Mouse (Mus musculus): ENCODE measurements around the gene Anxa9. TPM values are rescaled to one million over a fixed set of nuclear protein-coding genes. Genes with fewer than 3 reads are reported as not detected.

The Anxa9 gene
- polyA plus RNA-seq, 1 experiment from 2014 or later: 6.7 TPM

- 80% methylated on average over 4 of the region's 4 CpGs for WGBS
- Histone ChIP-seq H3K27ac (ENCODE audit: low read depth, low read length) (no peak overlapping the region), H3K4me3 (ENCODE audit: low read depth, low read length) (no peak overlapping the region), H3K4me2 (no peak overlapping the region), H3K4me1 (replicated peaks; ENCODE audit: control insufficient read depth, insufficient read depth, low read length) (no peaks in the 10 kb centered on the region; the same call in 1 of the 2 replicates), H3K36me3 (ENCODE audit: control insufficient read depth, insufficient read depth, low read length) (peaks cover 4% of the 10 kb centered on the region), H3K27me3 (replicated peaks; ENCODE audit: control insufficient read depth, insufficient read depth, low read length) (no peaks in the 10 kb centered on the region), H3K9ac (ENCODE audit: low read depth, low read length) (no peak overlapping the region), H3K9me3 (ENCODE audit: control insufficient read depth, low read length) (no peaks in the 10 kb centered on the region)
- DNase-seq (ENCODE audit: low spot score): no peak
- ATAC-seq (replicated peaks; ENCODE audit: low FRiP score): no peak
Measured at GRCm38 (mm10) chr3:95306244-95306643, 732 bp downstream of the Anxa9 start.

GRCm38 (mm10) chr3:95301204-95301796, 5.7 kb downstream of the Anxa9 start:
- H3K9ac ChIP-seq (ENCODE audit: low read depth, low read length): no peak overlapping the region
- H3K36me3 ChIP-seq (ENCODE audit: control insufficient read depth, insufficient read depth, low read length): peaks cover 4% of the 10 kb centered on the region
- H3K4me1 ChIP-seq (replicated peaks; ENCODE audit: control insufficient read depth, insufficient read depth, low read length): no peaks in the 10 kb centered on the region; the same call in 1 of the 2 replicates
- no peak overlapping the region for H3K27ac ChIP-seq (ENCODE audit: low read depth, low read length)
- DNase-seq (ENCODE audit: low spot score) (no peak), ATAC-seq (replicated peaks; ENCODE audit: low FRiP score) (no peak)
- no peak overlapping the region for H3K4me2 ChIP-seq
- WGBS: 82% methylated on average over 3 of the region's 3 CpGs
- H3K27me3 ChIP-seq (replicated peaks; ENCODE audit: control insufficient read depth, insufficient read depth, low read length): no peaks in the 10 kb centered on the region
- no peaks in the 10 kb centered on the region for H3K9me3 ChIP-seq (ENCODE audit: control insufficient read depth, low read length)
- no peak overlapping the region for H3K4me3 ChIP-seq (ENCODE audit: low read depth, low read length)

- DNase-seq (ENCODE audit: low spot score): no peak
- Histone ChIP-seq H3K4me2 (no peak overlapping the region), H3K9me3 (ENCODE audit: control insufficient read depth, low read length) (no peaks in the 10 kb centered on the region), H3K27me3 (replicated peaks; ENCODE audit: control insufficient read depth, insufficient read depth, low read length) (no peaks in the 10 kb centered on the region), H3K27ac (ENCODE audit: low read depth, low read length) (no peak overlapping the region), H3K4me3 (ENCODE audit: low read depth, low read length) (no peak overlapping the region), H3K36me3 (ENCODE audit: control insufficient read depth, insufficient read depth, low read length) (peaks cover 6% of the 10 kb centered on the region; the same call in 1 of the 2 replicates), H3K9ac (ENCODE audit: low read depth, low read length) (no peak overlapping the region), H3K4me1 (replicated peaks; ENCODE audit: control insufficient read depth, insufficient read depth, low read length) (peaks cover 12% of the 10 kb centered on the region)
- ATAC-seq (replicated peaks; ENCODE audit: low FRiP score): no peak
- 59% methylated on average over 7 of the region's 7 CpGs for WGBS
Measured at GRCm38 (mm10) chr3:95298018-95298417, 9.0 kb downstream of the Anxa9 start.

- Histone ChIP-seq H3K4me1 (replicated peaks; ENCODE audit: control insufficient read depth, insufficient read depth, low read length) (peaks cover 12% of the 10 kb centered on the region), H3K4me3 (ENCODE audit: low read depth, low read length) (no peak overlapping the region), H3K9me3 (ENCODE audit: control insufficient read depth, low read length) (no peaks in the 10 kb centered on the region), H3K27ac (ENCODE audit: low read depth, low read length) (no peak overlapping the region), H3K27me3 (replicated peaks; ENCODE audit: control insufficient read depth, insufficient read depth, low read length) (no peaks in the 10 kb centered on the region), H3K36me3 (ENCODE audit: control insufficient read depth, insufficient read depth, low read length) (peaks cover 11% of the 10 kb centered on the region; the same call in 1 of the 2 replicates), H3K9ac (ENCODE audit: low read depth, low read length) (no peak overlapping the region), H3K4me2 (no peak overlapping the region)
- ATAC-seq (replicated peaks; ENCODE audit: low FRiP score): 0 out of 2 replicates have a peak, but pooled peaks have one; percentile 30
- no peak for DNase-seq (ENCODE audit: low spot score)
- 19% methylated on average over 5 of the region's 5 CpGs for WGBS
Measured at GRCm38 (mm10) chr3:95296103-95296469, 10.9 kb downstream of the Anxa9 start.

- WGBS: 78% methylated on average over 11 of the region's 11 CpGs
- peaks cover 12% of the 10 kb centered on the region for H3K4me1 ChIP-seq (replicated peaks; ENCODE audit: control insufficient read depth, insufficient read depth, low read length)
- H3K27ac ChIP-seq (ENCODE audit: low read depth, low read length): no peak overlapping the region
- H3K27me3 ChIP-seq (replicated peaks; ENCODE audit: control insufficient read depth, insufficient read depth, low read length): no peaks in the 10 kb centered on the region
- ATAC-seq (replicated peaks; ENCODE audit: low FRiP score) (no peak), DNase-seq (ENCODE audit: low spot score) (no peak)
- no peak overlapping the region for H3K4me2 ChIP-seq
- H3K4me3 ChIP-seq (ENCODE audit: low read depth, low read length): no peak overlapping the region
- H3K9me3 ChIP-seq (ENCODE audit: control insufficient read depth, low read length): no peaks in the 10 kb centered on the region
- no peak overlapping the region for H3K9ac ChIP-seq (ENCODE audit: low read depth, low read length)
- H3K36me3 ChIP-seq (ENCODE audit: control insufficient read depth, insufficient read depth, low read length): peaks cover 14% of the 10 kb centered on the region
Measured at GRCm38 (mm10) chr3:95295321-95296102, 11.5 kb downstream of the Anxa9 start.

GRCm38 (mm10) chr3:95294718-95295117, 12.3 kb downstream of the Anxa9 start:
- no peak overlapping the region for H3K4me2 ChIP-seq
- H3K9ac ChIP-seq (ENCODE audit: low read depth, low read length): no peak overlapping the region
- no peak overlapping the region for H3K4me3 ChIP-seq (ENCODE audit: low read depth, low read length)
- no peak for ATAC-seq (replicated peaks; ENCODE audit: low FRiP score)
- DNase-seq (ENCODE audit: low spot score): no peak
- no peaks in the 10 kb centered on the region for H3K9me3 ChIP-seq (ENCODE audit: control insufficient read depth, low read length)
- peaks cover 14% of the 10 kb centered on the region for H3K36me3 ChIP-seq (ENCODE audit: control insufficient read depth, insufficient read depth, low read length)
- peaks cover 12% of the 10 kb centered on the region for H3K4me1 ChIP-seq (replicated peaks; ENCODE audit: control insufficient read depth, insufficient read depth, low read length)
- WGBS: 83% methylated on average over 5 of the region's 5 CpGs
- H3K27ac ChIP-seq (ENCODE audit: low read depth, low read length): peak overlapping the region; percentile 34; the same call in 1 of the 2 replicates
- no peaks in the 10 kb centered on the region for H3K27me3 ChIP-seq (replicated peaks; ENCODE audit: control insufficient read depth, insufficient read depth, low read length)

- Histone ChIP-seq H3K36me3 (ENCODE audit: control insufficient read depth, insufficient read depth, low read length) (peaks cover 14% of the 10 kb centered on the region), H3K4me2 (0 out of 2 replicates have a peak overlapping the region, but pooled peaks have one; percentile 4), H3K4me3 (ENCODE audit: low read depth, low read length) (no peak overlapping the region), H3K27me3 (replicated peaks; ENCODE audit: control insufficient read depth, insufficient read depth, low read length) (no peaks in the 10 kb centered on the region), H3K4me1 (replicated peaks; ENCODE audit: control insufficient read depth, insufficient read depth, low read length) (peaks cover 12% of the 10 kb centered on the region), H3K9ac (ENCODE audit: low read depth, low read length) (no peak overlapping the region), H3K9me3 (ENCODE audit: control insufficient read depth, low read length) (no peaks in the 10 kb centered on the region), H3K27ac (ENCODE audit: low read depth, low read length) (peak overlapping the region; percentile 34; the same call in 1 of the 2 replicates)
- no peak for ATAC-seq (replicated peaks; ENCODE audit: low FRiP score)
- 70% methylated on average over 7 of the region's 7 CpGs for WGBS
- no peak for DNase-seq (ENCODE audit: low spot score)
Measured at GRCm38 (mm10) chr3:95294316-95294715, 12.7 kb downstream of the Anxa9 start.

GRCm38 (mm10) chr3:95293537-95293936, 13.4 kb downstream of the Anxa9 start:
- Histone ChIP-seq H3K4me1 (replicated peaks; ENCODE audit: control insufficient read depth, insufficient read depth, low read length) (peaks cover 12% of the 10 kb centered on the region), H3K27me3 (replicated peaks; ENCODE audit: control insufficient read depth, insufficient read depth, low read length) (no peaks in the 10 kb centered on the region), H3K9ac (ENCODE audit: low read depth, low read length) (no peak overlapping the region), H3K4me2 (no peak overlapping the region), H3K27ac (ENCODE audit: low read depth, low read length) (peak overlapping the region; percentile 23; the same call in 1 of the 2 replicates), H3K36me3 (ENCODE audit: control insufficient read depth, insufficient read depth, low read length) (peaks cover 16% of the 10 kb centered on the region), H3K9me3 (ENCODE audit: control insufficient read depth, low read length) (no peaks in the 10 kb centered on the region), H3K4me3 (ENCODE audit: low read depth, low read length) (no peak overlapping the region)
- DNase-seq (ENCODE audit: low spot score) (no peak), ATAC-seq (replicated peaks; ENCODE audit: low FRiP score) (0 out of 2 replicates have a peak, but pooled peaks have one; percentile 16)
- WGBS: 43% methylated on average over 11 of the region's 11 CpGs
